Mouse (Mus musculus): ENCODE data around the gene Snw1. TPM values are rescaled to one million over a fixed set of nuclear protein-coding genes. Genes with fewer than 3 reads are reported as not detected.

Gene Snw1
- polyA plus RNA-seq, 1 experiment from 2014 or later: 121 TPM

DNA sequence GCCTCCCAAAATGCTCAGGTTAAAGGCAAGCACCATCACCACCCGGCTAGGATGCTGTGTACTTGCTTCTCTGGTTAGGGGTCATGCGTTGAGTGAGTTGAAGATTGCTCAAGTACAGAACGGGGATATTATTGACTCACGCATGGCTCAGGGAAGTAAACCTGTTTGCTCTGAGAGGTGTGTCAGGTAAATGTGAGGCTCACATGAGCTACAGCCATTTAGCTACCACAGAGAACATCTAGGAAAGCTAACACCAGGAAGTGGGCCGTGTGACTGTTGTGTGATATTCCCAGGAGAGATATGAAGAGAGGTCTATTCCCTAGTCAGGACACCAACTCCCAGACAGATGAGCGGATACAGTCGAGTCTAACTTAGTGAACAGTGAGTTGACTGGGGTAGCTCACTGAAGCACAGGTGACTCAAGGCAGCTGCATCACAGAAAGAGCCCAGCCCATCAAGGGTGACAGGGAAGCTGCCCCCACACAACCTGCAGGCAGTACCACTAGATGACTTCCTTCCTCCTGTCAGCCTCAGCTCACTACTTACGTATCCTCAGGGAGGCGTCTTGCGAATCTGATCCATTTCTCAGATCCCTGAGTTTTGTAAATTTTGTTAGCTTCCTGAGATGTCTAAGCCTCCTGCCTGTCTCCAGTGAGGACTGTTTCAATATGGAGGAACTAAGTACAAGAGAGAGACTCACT lies 72.8 kb downstream of the Snw1 start:
- no peaks in the 10 kb centered on the region for H3K27me3 ChIP-seq (replicated peaks; ENCODE audit: control insufficient read depth, insufficient read depth, low read length)
- no peak overlapping the region for H3K4me2 ChIP-seq
- no peaks in the 10 kb centered on the region for H3K4me1 ChIP-seq (replicated peaks; ENCODE audit: control insufficient read depth, insufficient read depth, low read length)
- no peak overlapping the region for H3K4me3 ChIP-seq (ENCODE audit: low read depth, low read length)
- ATAC-seq (replicated peaks; ENCODE audit: low FRiP score) (no peak), DNase-seq (ENCODE audit: low spot score) (no peak)
- no peaks in the 10 kb centered on the region for H3K36me3 ChIP-seq (ENCODE audit: control insufficient read depth, insufficient read depth, low read length)
- no peaks in the 10 kb centered on the region for H3K9me3 ChIP-seq (ENCODE audit: control insufficient read depth, low read length)
- H3K27ac ChIP-seq (ENCODE audit: low read depth, low read length): no peak overlapping the region
- 74% methylated on average over 10 of the region's 10 CpGs for WGBS
- H3K9ac ChIP-seq (ENCODE audit: low read depth, low read length): no peak overlapping the region

Small RNA genes lying within 50 kb of the gene (microRNA-seq; reads per million reads assigned to microRNA genes)
- gene Mir3068 (ENCODE audit: borderline number of aligned reads): 81.3 reads per million, percentile 47 among the genes with 10 or more reads in this experiment

Other genes starting within 250 kb of the Snw1 start
- gene Noxred1, start 233.5 kb downstream of the Snw1 start, polyA plus RNA-seq (2014; fragmentation: Nextera tagmentation; extraction: Ambion mirVana): 0.48 and 0.96 TPM in 2 replicates
- gene Vipas39, start 206.0 kb downstream of the Snw1 start, polyA plus RNA-seq (2014; fragmentation: Nextera tagmentation; extraction: Ambion mirVana): 23.8 and 26.5 TPM in 2 replicates
- 296 and 310 TPM in 2 replicates for gene Ahsa1, start 205.8 kb downstream of the Snw1 start, polyA plus RNA-seq (2014; fragmentation: Nextera tagmentation; extraction: Ambion mirVana)
- 0.23 and 0.38 TPM in 2 replicates for gene Ism2, start 172.6 kb downstream of the Snw1 start, polyA plus RNA-seq (2014; fragmentation: Nextera tagmentation; extraction: Ambion mirVana)
- gene Sptlc2, start 83.9 kb downstream of the Snw1 start, polyA plus RNA-seq (2014; fragmentation: Nextera tagmentation; extraction: Ambion mirVana): 56.9 and 63.2 TPM in 2 replicates
- 314 and 321 TPM in 2 replicates for gene Slirp, start 28.4 kb downstream of the Snw1 start, polyA plus RNA-seq (2014; fragmentation: Nextera tagmentation; extraction: Ambion mirVana)
- gene Alkbh1, start 28.3 kb downstream of the Snw1 start, polyA plus RNA-seq (2014; fragmentation: Nextera tagmentation; extraction: Ambion mirVana): 56.5 and 64.9 TPM in 2 replicates
- not detected in 2 replicates for gene Gm5788, start 22.4 kb upstream of the Snw1 start, polyA plus RNA-seq (2014; fragmentation: Nextera tagmentation; extraction: Ambion mirVana)
- not detected in 2 replicates for gene Gm8300, start 42.0 kb upstream of the Snw1 start, polyA plus RNA-seq (2014; fragmentation: Nextera tagmentation; extraction: Ambion mirVana)
- gene Oog1, start 130.4 kb upstream of the Snw1 start, polyA plus RNA-seq (2014; fragmentation: Nextera tagmentation; extraction: Ambion mirVana): not detected in 2 replicates
- gene Gm4027, start 146.6 kb upstream of the Snw1 start, polyA plus RNA-seq (2014; fragmentation: Nextera tagmentation; extraction: Ambion mirVana): not detected in 2 replicates
- not detected in 2 replicates for gene Gm16381, start 172.3 kb upstream of the Snw1 start, polyA plus RNA-seq (2014; fragmentation: Nextera tagmentation; extraction: Ambion mirVana)